10 mouse cellular contexts compared by ENCODE assay signal in genomic region chr11:70179401-70179800, GRCm38 (mm10). TPM values are rescaled to one million over a fixed set of nuclear protein-coding genes. Genes with fewer than 3 reads are reported as not detected.
DNase-seq lines count a peak whose midpoint lies in the region; ATAC-seq and TF ChIP-seq lines count a peak whose summit lies in the region.
"Had no signal": no experiment of that assay in that cellular context is flagged by ENCODE, and none has a peak within 500 bp of the region (broad histone marks: within the 10 kb centered on the region; RNA-seq: fewer than 3 reads in every experiment).

No protein-coding gene starts in this region.

- TF ChIP-seq CTCF in midbrain, postnatal 0 days (IDR thresholded peaks at IDR 0.05), result peak; percentile 77

- no peak overlapping the region for H3K4me3 ChIP-seq in hindbrain, embryonic 15.5 days
- no peak overlapping the region for H3K4me3 ChIP-seq in hindbrain, embryonic 13.5 days
- no peak overlapping the region for H3K4me3 ChIP-seq in embryonic facial prominence, embryonic 14.5 days (ENCODE audit: low read depth, low read length)
- 0 out of 2 replicates have a peak overlapping the region, but pooled peaks have one; percentile 5 for H3K4me3 ChIP-seq in midbrain, postnatal 0 days (ENCODE audit: low read depth, low read length)
- H3K4me3 ChIP-seq: limb, embryonic 15.5 days; stomach, embryonic 15.5 days had no signal

- 0 out of 2 replicates have a peak, but pooled peaks cover 3% of the 10 kb centered on the region for H3K9me3 ChIP-seq in hindbrain, embryonic 15.5 days
- H3K9me3 ChIP-seq in hindbrain, embryonic 13.5 days, result no peaks in the 10 kb centered on the region; the same call in 1 of the 2 replicates
- peaks cover 5% of the 10 kb centered on the region; the same call in 1 of the 2 replicates for H3K9me3 ChIP-seq in embryonic facial prominence, embryonic 14.5 days (ENCODE audit: control insufficient read depth, low read length)
- H3K9me3 ChIP-seq in midbrain, postnatal 0 days (ENCODE audit: low read length), result no peaks in the 10 kb centered on the region
- H3K9me3 ChIP-seq: limb, embryonic 15.5 days; stomach, embryonic 15.5 days had no signal

- no peaks in the 10 kb centered on the region for H3K36me3 ChIP-seq in hindbrain, embryonic 15.5 days
- H3K36me3 ChIP-seq in hindbrain, embryonic 13.5 days, result no peaks in the 10 kb centered on the region
- no peaks in the 10 kb centered on the region for H3K36me3 ChIP-seq in embryonic facial prominence, embryonic 14.5 days (ENCODE audit: control insufficient read depth, insufficient read depth, low read length)
- no peaks in the 10 kb centered on the region for H3K36me3 ChIP-seq in midbrain, postnatal 0 days (ENCODE audit: insufficient read depth, low read length)
- H3K36me3 ChIP-seq: limb, embryonic 15.5 days; stomach, embryonic 15.5 days had no signal

- no peak overlapping the region for H3K9ac ChIP-seq in hindbrain, embryonic 15.5 days
- H3K9ac ChIP-seq in hindbrain, embryonic 13.5 days, result no peak overlapping the region
- no peak overlapping the region for H3K9ac ChIP-seq in embryonic facial prominence, embryonic 14.5 days (ENCODE audit: low read depth, low read length)
- H3K9ac ChIP-seq in midbrain, postnatal 0 days (replicated peaks; ENCODE audit: low read length, poor library complexity, severe bottlenecking), result no peak overlapping the region
- H3K9ac ChIP-seq: limb, embryonic 15.5 days; stomach, embryonic 15.5 days had no signal

- DNase-seq in 416B (ENCODE audit: low read depth), result peak; percentile 68
- DNase-seq in ES-CJ7 (ENCODE audit: low read depth, low spot score), result peak; percentile 48
- DNase-seq in embryonic facial prominence, embryonic 14.5 days (ENCODE audit: low spot score), result peak; percentile 55
- peak; percentile 57 for DNase-seq in midbrain, postnatal 0 days (ENCODE audit: low spot score)
- DNase-seq in ovary, postnatal 36 days (ENCODE audit: low spot score), result no peak
- DNase-seq in thymus, postnatal 25 days, result no peak

- no peak overlapping the region for H3K27ac ChIP-seq in hindbrain, embryonic 15.5 days (replicated peaks)
- no peak overlapping the region for H3K27ac ChIP-seq in hindbrain, embryonic 13.5 days
- no peak overlapping the region for H3K27ac ChIP-seq in embryonic facial prominence, embryonic 14.5 days (replicated peaks; ENCODE audit: low read depth, low read length)
- no peak overlapping the region for H3K27ac ChIP-seq in midbrain, postnatal 0 days (ENCODE audit: low read depth, low read length)
- H3K27ac ChIP-seq: limb, embryonic 15.5 days; stomach, embryonic 15.5 days had no signal

- ATAC-seq in hindbrain, embryonic 15.5 days (ENCODE audit: low FRiP score, low read depth), result no peak
- ATAC-seq in hindbrain, embryonic 13.5 days (ENCODE audit: low FRiP score), result no peak
- no peak for ATAC-seq in embryonic facial prominence, embryonic 14.5 days (ENCODE audit: low read depth)
- ATAC-seq in midbrain, postnatal 0 days (ENCODE audit: low FRiP score), result no peak

- H3K4me1 ChIP-seq in hindbrain, embryonic 15.5 days (replicated peaks), result 0 out of 2 replicates have a peak, but pooled peaks cover 5% of the 10 kb centered on the region
- H3K4me1 ChIP-seq in hindbrain, embryonic 13.5 days (replicated peaks), result no peaks in the 10 kb centered on the region
- H3K4me1 ChIP-seq in embryonic facial prominence, embryonic 14.5 days (ENCODE audit: control insufficient read depth, insufficient read depth, low read length), result no peaks in the 10 kb centered on the region
- no peaks in the 10 kb centered on the region for H3K4me1 ChIP-seq in midbrain, postnatal 0 days (ENCODE audit: insufficient read depth, low read length)
- H3K4me1 ChIP-seq: limb, embryonic 15.5 days; stomach, embryonic 15.5 days had no signal

- H3K4me2 ChIP-seq in hindbrain, embryonic 15.5 days, result peak overlapping the region; percentile 3; the same call in 1 of the 2 replicates
- H3K4me2 ChIP-seq in hindbrain, embryonic 13.5 days, result no peak overlapping the region
- no peak overlapping the region for H3K4me2 ChIP-seq in embryonic facial prominence, embryonic 14.5 days (ENCODE audit: low read depth, low read length)
- peak overlapping the region; percentile 23 for H3K4me2 ChIP-seq in midbrain, postnatal 0 days (ENCODE audit: low read depth, low read length, poor library complexity, severe bottlenecking)
- H3K4me2 ChIP-seq: limb, embryonic 15.5 days; stomach, embryonic 15.5 days had no signal

- H3K27me3 ChIP-seq in hindbrain, embryonic 15.5 days, result no peaks in the 10 kb centered on the region
- H3K27me3 ChIP-seq in hindbrain, embryonic 13.5 days, result no peaks in the 10 kb centered on the region
- H3K27me3 ChIP-seq in embryonic facial prominence, embryonic 14.5 days (replicated peaks; ENCODE audit: control insufficient read depth, insufficient read depth, low read length), result no peaks in the 10 kb centered on the region
- H3K27me3 ChIP-seq in midbrain, postnatal 0 days (ENCODE audit: insufficient read depth, low read length), result no peaks in the 10 kb centered on the region
- H3K27me3 ChIP-seq: limb, embryonic 15.5 days; stomach, embryonic 15.5 days had no signal

- 37% methylated on average over 14 of the region's 14 CpGs for WGBS in hindbrain, embryonic 15.5 days
- 41% methylated on average over 14 of the region's 14 CpGs for WGBS in hindbrain, embryonic 13.5 days
- WGBS in embryonic facial prominence, embryonic 14.5 days, result 24% methylated on average over 14 of the region's 14 CpGs
- WGBS in midbrain, postnatal 0 days, result 19% methylated on average over 14 of the region's 14 CpGs

RNA-seq across cellular contexts. Expression of gene Clec10a, which starts 23.4 kb away (rescaled TPM):
- polyA plus RNA-seq in hindbrain, embryonic 15.5 days (2015; fragmentation: Nextera tagmentation; extraction: Ambion mirVana), result 0.64 and 1.3 TPM in 2 replicates
- 0.47 and 1.3 TPM in 2 replicates for polyA plus RNA-seq in hindbrain, embryonic 13.5 days (2015; fragmentation: Nextera tagmentation; extraction: Ambion mirVana)
- polyA plus RNA-seq in embryonic facial prominence, embryonic 14.5 days (2014; fragmentation: Nextera tagmentation; extraction: Ambion mirVana), result 1.5 and 2.3 TPM in 2 replicates
- total RNA-seq in midbrain, postnatal 0 days (2014; rRNA removed), result 0.42 and 0.44 TPM in 2 replicates
- polyA plus RNA-seq in midbrain, postnatal 0 days (2015; fragmentation: Nextera tagmentation; extraction: Ambion mirVana), result 0.57 and 1.3 TPM in 2 replicates

RNA-seq across cellular contexts. Expression of gene Slc16a11, which starts 33.2 kb away (rescaled TPM):
- 7.6 and 8.1 TPM in 2 replicates for polyA plus RNA-seq in hindbrain, embryonic 15.5 days (2015; fragmentation: Nextera tagmentation; extraction: Ambion mirVana)
- polyA plus RNA-seq in hindbrain, embryonic 13.5 days (2015; fragmentation: Nextera tagmentation; extraction: Ambion mirVana), result 3.1 and 4.6 TPM in 2 replicates
- 2.9 and 3.0 TPM in 2 replicates for polyA plus RNA-seq in embryonic facial prominence, embryonic 14.5 days (2014; fragmentation: Nextera tagmentation; extraction: Ambion mirVana)
- total RNA-seq in midbrain, postnatal 0 days (2014; rRNA removed), result 22.2 and 28.2 TPM in 2 replicates
- 15.2 and 18.0 TPM in 2 replicates for polyA plus RNA-seq in midbrain, postnatal 0 days (2015; fragmentation: Nextera tagmentation; extraction: Ambion mirVana)

RNA-seq across cellular contexts. Expression of gene Slc16a13, which starts 41.5 kb away (rescaled TPM):
- polyA plus RNA-seq in hindbrain, embryonic 15.5 days (2015; fragmentation: Nextera tagmentation; extraction: Ambion mirVana), result 14.3 and 16.5 TPM in 2 replicates
- polyA plus RNA-seq in hindbrain, embryonic 13.5 days (2015; fragmentation: Nextera tagmentation; extraction: Ambion mirVana), result 16.1 and 18.1 TPM in 2 replicates
- polyA plus RNA-seq in embryonic facial prominence, embryonic 14.5 days (2014; fragmentation: Nextera tagmentation; extraction: Ambion mirVana), result 4.2 and 5.8 TPM in 2 replicates
- total RNA-seq in midbrain, postnatal 0 days (2014; rRNA removed), result 9.9 and 26.1 TPM in 2 replicates
- polyA plus RNA-seq in midbrain, postnatal 0 days (2015; fragmentation: Nextera tagmentation; extraction: Ambion mirVana), result 9.9 and 10.1 TPM in 2 replicates

RNA-seq across cellular contexts. Expression of gene Mgl2, which starts 49.3 kb away (rescaled TPM):
- 1.4 and 1.6 TPM in 2 replicates for polyA plus RNA-seq in hindbrain, embryonic 15.5 days (2015; fragmentation: Nextera tagmentation; extraction: Ambion mirVana)
- 0.88 and 0.95 TPM in 2 replicates for polyA plus RNA-seq in hindbrain, embryonic 13.5 days (2015; fragmentation: Nextera tagmentation; extraction: Ambion mirVana)
- 0.79 and 2.1 TPM in 2 replicates for polyA plus RNA-seq in embryonic facial prominence, embryonic 14.5 days (2014; fragmentation: Nextera tagmentation; extraction: Ambion mirVana)
- 0.11 and 0.85 TPM in 2 replicates for total RNA-seq in midbrain, postnatal 0 days (2014; rRNA removed)
- polyA plus RNA-seq in midbrain, postnatal 0 days (2015; fragmentation: Nextera tagmentation; extraction: Ambion mirVana), result 0.26 and 0.60 TPM in 2 replicates

RNA-seq across cellular contexts. Expression of gene Bcl6b, which starts 50.2 kb away (rescaled TPM):
- polyA plus RNA-seq in hindbrain, embryonic 15.5 days (2015; fragmentation: Nextera tagmentation; extraction: Ambion mirVana), result 5.5 and 5.6 TPM in 2 replicates
- 5.0 and 5.5 TPM in 2 replicates for polyA plus RNA-seq in hindbrain, embryonic 13.5 days (2015; fragmentation: Nextera tagmentation; extraction: Ambion mirVana)
- 11.6 and 13.0 TPM in 2 replicates for polyA plus RNA-seq in embryonic facial prominence, embryonic 14.5 days (2014; fragmentation: Nextera tagmentation; extraction: Ambion mirVana)
- total RNA-seq in midbrain, postnatal 0 days (2014; rRNA removed), result 3.8 and 6.8 TPM in 2 replicates
- polyA plus RNA-seq in midbrain, postnatal 0 days (2015; fragmentation: Nextera tagmentation; extraction: Ambion mirVana), result 2.4 and 2.7 TPM in 2 replicates

Comparison
In these comparisons a context has a peak if more than half of its experiments do, and no peak if none do; other contexts are left out.
1. H3K4me2 ChIP-seq: peak in hindbrain, embryonic 15.5 days (single experiment) and midbrain, postnatal 0 days (single experiment); none in hindbrain, embryonic 13.5 days (single experiment) and embryonic facial prominence, embryonic 14.5 days (single experiment).
2. DNase-seq: peak in 416B (single experiment), ES-CJ7 (single experiment), embryonic facial prominence, embryonic 14.5 days (single experiment) and midbrain, postnatal 0 days (single experiment); none in ovary, postnatal 36 days (single experiment) and thymus, postnatal 25 days (single experiment).